Mouse (Mus musculus) layer of hippocampus, adult 18-20 months (tissue): Measurements from ENCODE around the gene Tmem110. TPM values are rescaled to one million over a fixed set of nuclear protein-coding genes. Genes with fewer than 3 reads are reported as not detected.

ENCODE experiments used
- DNase-seq, 2 experiments: peaks; one replicate each; pipeline ENCODE4 v3.0.0; 2022; ENCODE audit warnings: low spot score in 2 of 2
- long read RNA-seq: library from polyadenylated mRNA; stranded (forward); transcript quantifications from one replicate; pipeline ENCODE4 v2.0.0, GENCODE M21; 2021
- total RNA-seq, 2 experiments: library from RNA; stranded (reverse); gene quantifications; 2 replicates each; pipeline ENCODE4 v1.2.3; 2021

Tmem110 gene
- total RNA-seq, result 10 to 100 TPM; 18.5 to 20.6 TPM
- long read RNA-seq, transcript Tmem110-201 (8 exons, 3,742 nt), result major isoform, 11 of 26 reads
- long read RNA-seq, partial matches to known transcripts, result 1 of 26 reads
- long read RNA-seq, other reads (novel, unspliced or antisense), result 11 of 26 reads

DNA sequence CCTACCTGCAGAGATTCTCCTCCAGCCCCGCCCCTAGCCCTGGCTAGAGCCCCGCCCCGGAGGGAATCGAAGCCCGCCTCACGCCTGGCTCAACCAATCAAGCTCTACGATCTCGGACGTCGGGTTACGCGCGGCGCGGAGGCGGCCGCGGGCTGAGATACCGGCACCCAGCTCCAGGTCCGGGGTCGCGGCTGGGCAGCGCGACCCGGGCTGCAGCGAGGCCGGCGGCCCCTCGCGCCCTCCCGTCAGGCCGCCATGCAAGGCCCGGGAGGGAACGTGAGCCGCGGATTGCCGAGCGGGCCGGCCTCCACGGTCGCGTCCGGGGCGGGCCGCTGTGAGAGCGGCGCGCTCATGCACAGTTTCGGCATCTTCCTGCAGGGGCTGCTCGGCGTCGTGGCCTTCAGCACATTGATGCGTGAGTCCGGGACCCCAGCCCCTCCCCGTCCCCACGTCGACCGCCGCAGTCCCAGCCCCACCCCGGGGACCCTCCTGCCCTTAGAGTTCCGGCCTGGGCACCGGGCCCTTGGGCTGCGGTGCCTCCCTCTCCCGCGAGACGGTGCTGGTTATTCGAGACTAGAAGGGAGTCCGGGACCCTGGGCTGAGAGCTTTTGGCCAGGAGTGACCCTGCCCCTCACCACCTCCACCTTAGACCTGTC lies at the start of gene Tmem110:
Gene Tmem110 (plus strand): TSS at position 115 of the 656 bp plus-strand sequence.
- DNase-seq, result peak; percentile 78 to 90

- DNase-seq, result no peak
These were observed 40.8 kb upstream of the Tmem110 start for GRCm38 (mm10) chr14:30784614-30785013.

DNA sequence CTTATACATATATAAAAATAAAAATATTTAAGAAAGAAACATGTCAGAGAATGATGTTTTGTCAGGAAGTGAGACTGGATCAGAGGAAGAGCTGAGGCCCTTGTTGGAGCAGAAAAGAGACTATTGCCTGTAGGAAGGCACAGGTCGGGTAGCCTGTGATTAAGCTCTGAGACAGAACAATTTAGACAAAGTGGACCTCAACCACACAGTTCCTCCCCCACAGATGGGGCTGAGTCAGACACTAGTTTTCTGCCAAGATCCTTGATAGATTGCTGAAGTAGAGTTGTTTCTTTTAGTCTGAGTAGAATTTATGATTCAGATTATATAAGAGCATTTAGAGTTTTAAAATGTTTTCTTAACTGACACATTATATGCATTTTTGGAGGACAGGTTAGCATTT lies 35.9 kb upstream of the Tmem110 start:
- peak; percentile 25 to 42 for DNase-seq

DNA sequence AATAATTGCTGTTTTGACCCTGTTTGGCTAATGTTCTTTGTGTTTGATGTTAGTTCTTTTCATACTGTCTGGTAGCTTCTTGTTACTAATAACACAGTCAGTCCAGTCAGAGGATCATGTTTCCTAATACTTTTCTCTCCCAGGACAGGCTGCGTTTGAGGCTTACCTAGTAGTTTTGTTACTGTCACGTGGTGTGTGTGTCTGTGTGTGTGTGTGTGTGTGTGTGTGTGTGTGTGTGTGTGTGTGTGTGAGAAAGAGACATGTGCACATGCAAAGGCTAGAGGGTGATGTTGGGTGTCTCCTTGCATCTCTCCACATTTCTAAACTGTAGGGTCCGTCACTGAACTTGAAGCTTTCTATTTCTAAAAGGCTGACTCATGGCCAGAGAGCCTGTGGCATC lies 32.5 kb upstream of the Tmem110 start:
- no peak for DNase-seq

GRCm38 (mm10) chr14:30801756-30802155 lies 23.6 kb upstream of the Tmem110 start:
- no peak for DNase-seq

DNA sequence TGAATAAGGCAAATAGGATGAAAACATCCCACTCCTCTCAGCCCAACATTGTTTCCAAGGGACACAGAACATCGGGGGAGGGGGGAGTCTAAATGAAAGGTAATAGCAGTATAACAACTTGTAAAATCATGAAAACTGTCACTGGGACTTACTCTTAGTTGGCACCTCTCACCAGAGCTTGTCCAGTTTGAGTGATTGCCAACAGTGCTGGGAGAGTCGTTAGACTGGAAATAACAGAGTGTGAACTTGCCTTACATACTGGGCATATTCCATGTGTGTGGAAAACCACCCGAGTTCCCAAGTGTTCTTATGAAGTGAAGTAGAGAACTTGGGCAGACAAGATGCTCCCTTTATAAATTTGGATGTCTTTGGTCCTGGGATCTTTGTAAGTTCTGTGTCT lies 4.3 kb upstream of the Tmem110 start:
- no peak for DNase-seq

GRCm38 (mm10) chr14:30824456-30824995 lies 864 bp upstream of the Tmem110 start:
- no peak for DNase-seq

- DNase-seq, result no peak
These were observed 342 bp upstream of the Tmem110 start for GRCm38 (mm10) chr14:30825021-30825475.

DNA sequence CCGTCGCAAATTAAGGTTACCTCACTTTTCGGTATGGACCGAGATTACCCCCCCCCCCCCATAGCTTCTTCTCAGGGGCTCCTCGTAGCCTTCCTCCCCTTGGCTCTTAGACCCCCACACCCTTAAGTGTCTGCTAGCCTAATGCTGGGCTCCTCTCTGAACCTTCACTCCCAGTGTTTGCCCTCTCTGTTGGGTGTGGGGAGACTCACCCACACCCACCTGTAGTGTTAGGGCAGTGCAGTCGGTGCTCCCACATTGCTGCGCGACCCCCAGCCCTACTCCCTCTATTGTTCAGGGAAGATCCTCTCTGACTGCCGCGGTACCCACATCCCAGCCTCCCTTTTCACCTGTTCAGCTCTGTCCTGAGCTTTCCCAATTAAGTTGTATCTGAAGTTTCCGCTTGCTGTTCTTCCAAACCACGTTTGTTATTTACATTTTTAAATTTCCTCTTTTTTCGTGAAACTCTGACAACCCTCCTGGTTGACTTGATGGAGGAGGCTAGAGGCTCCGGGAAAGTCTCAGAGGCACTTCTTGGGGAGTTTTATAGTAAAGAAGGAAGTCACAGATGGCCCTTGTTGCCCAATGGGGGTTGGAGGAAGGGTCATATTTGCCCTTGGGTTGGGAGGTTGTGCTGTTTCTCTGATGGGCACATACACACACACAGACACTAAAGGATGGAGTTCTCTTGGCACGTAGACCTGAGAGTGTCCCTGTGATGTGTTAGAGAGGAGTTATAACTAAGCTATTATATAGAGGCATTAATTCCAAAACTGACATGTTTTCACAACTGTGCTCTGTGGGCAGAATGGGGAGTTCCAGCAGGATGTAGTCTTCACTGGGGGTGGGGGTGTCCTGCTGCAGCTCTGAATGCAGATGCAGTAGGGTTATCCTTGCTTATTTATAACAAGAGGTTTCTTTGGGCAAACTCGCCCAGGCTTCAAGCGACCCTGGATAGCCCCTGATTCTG lies 1.1 kb downstream of the Tmem110 start:
- no peak for DNase-seq

DNA sequence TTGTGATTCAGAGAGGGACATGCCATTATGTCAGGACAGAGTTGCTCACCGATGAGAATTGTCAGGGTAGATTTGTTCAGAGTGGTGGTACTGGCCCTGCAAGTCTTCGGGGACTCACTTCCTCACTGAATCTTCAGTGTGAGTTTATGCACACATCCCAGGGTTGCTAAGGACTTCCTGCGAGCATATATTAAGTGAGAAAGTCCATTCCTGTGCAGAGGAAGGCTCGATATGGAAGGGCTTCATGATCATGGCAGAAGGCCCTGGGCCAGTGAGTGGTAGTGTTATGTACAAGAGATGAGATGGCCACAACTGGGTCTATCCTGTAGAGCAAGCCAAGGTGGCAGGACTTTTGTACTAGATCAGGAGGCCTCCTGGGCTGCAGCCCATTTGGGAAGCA lies 2.1 kb downstream of the Tmem110 start:
- no peak for DNase-seq

- DNase-seq, result no peak
These were observed 2.7 kb downstream of the Tmem110 start for GRCm38 (mm10) chr14:30828077-30828476.

DNA sequence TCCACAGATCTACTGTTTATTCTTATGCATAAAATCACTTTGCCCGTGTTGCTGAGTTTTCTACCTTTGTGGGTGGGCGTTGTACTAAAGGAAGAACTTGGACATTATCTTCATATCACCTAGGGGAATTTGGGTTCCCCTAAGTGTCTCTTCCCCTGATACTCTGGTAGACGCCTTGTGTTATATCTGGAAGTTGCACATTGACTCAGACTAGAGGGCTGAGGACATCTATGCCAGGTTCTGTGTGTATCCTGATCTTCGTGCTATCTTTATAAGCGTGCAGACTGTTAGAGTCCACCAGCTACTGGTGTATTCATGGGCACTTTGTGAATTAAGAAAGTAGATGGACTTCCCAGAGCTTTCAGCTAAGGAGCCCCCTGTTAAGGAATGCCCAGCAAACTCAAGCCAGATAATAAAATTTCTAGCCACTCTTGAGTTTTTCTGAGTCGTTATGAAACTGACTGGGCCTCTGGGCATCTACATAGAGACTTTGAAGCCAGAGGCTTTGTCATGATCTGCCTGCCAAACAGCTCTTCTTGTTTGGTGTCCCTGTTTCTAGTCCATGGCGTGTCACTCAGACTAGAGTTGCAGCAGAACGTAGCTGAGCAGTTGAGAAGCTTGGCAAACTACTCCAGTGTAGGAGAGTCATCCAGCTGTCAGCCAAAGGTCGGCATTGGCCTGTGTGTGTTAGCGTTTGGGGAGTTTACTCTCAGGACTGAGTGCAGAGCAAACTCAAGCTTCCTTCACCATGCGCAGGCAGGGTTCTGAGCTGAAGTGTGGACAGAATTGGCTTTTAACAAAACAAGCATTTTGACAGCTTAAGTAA lies 3.5 kb downstream of the Tmem110 start:
- DNase-seq, result no peak

DNA sequence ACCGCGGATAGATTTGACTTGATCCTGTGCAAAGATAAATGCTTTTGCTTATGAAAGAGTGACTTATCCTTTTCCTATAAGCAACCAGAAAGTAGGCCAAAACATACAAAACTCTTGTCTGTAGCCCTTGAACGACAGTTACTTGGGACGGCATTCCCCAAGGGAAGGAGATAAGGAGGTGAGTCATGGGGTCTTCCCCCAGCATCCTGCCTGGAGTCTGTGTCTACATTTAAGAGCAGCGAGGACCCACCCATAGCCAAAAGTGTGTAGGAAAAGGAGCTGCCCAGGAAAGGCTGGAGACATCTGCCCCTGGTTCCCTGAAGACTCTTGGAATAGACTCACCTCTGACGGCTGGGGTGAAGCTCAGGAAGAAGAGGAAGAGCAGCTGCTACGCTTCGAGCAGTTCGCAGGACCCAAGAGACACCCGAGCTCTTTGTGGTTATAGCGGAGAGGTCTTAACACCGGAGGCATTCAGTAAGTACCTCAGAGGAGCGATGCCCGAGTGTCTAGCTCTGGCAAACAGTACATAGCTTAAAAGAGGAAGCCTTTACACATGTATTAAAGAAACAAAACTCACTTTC lies 12.1 kb downstream of the Tmem110 start:
- DNase-seq, result no peak

DNA sequence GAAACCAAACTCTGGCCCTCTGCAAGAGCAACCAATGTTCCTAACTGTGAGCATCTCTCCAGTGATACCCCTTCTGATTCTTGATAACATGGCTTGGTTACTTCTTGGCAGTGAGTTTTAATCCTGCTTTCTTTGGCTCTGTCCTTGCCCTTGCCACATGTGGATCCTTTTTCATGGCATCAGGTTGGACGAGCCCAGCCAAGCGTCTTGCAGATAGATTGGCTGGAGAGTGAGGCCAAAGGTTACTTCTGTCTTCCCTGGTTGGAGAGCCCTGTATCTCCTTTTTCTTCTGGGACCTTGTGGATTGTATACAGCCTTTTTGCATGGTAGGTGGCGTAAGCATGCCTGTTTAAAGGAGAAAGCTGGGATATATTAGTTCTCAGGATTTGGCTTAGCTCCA lies 18.3 kb downstream of the Tmem110 start:
- no peak for DNase-seq

DNA sequence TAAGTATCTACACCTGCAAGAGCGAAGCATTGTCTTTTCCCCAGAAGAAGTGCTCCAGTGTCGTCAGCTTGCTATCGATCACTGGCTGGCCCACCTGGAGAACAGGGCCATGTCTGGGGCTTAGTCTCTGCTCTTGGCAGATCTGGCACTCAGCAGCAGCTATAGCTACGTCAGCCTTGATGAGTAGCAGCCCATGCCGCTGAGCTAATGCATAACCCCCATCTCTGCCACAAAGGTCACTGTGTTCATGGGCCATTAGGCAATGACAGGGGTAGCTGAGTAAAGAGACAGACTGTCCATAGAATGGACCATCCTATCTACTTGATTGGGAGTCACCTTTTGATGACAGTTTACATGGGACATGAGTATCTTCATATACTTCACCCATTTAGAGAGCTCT lies 25.1 kb downstream of the Tmem110 start:
- no peak for DNase-seq

GRCm38 (mm10) chr14:30852325-30852724 lies 26.9 kb downstream of the Tmem110 start:
- DNase-seq, result no peak

GRCm38 (mm10) chr14:30855316-30855715 lies 29.9 kb downstream of the Tmem110 start:
- DNase-seq, result no peak

DNA sequence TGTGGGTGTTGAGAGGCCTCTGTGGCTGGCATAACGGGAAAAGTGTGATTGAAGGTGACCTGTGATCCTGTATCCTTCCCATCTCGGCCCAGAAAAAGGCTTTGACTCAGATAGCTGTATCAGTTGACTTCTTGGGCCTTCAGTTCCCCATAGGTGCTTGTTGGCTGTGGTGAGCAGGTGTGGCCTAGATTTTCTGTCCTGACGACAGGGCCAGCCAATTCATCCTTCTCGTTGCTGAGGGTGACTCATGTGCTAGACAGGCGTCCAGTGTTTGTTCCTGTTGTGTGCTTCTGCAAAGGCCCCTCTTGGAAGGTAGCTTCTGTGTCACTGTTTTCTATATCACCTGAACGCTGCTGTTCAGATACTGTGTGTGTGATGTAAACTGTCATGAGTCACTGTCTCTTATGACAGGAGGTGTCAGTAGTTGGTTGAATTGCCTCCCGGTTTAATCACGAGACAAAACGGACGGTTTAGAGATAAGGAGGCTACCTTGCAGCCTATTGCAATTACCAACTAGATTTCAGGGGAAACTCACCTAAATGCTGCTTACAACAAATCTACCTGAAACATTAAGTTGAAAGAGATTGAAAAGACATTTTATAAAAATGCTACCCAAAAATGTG lies 31.6 kb downstream of the Tmem110 start:
- DNase-seq, result no peak

GRCm38 (mm10) chr14:30857990-30858389 lies 32.6 kb downstream of the Tmem110 start:
- no peak for DNase-seq
